Mouse (Mus musculus) neural tube, embryonic 14.5 days (tissue): ENCODE data around the gene Rhbg. TPM values are rescaled to one million over a fixed set of nuclear protein-coding genes. Genes with fewer than 3 reads are reported as not detected.
"Not testable (repeated sequence)": the region's sequence is repeated elsewhere in the genome, so short reads cannot be mapped to it uniquely, and the experiment has no call there.

Experiments
- ATAC-seq: fragments of 200-750 bp; cut with Nextera tagmentation; 2 replicates; pipeline ENCODE4 v1.8.0; 2017; ENCODE audit warnings: low read depth, mild to moderate bottlenecking, moderate TSS enrichment, moderate library complexity
- H3K27ac ChIP-seq: fragments of 300-500 bp; sonication (generic); 2 replicates; pipeline ENCODE4 v1.5.1; 2014; ENCODE audit warnings: low read depth, mild to moderate bottlenecking, control low read depth, low read length, moderate library complexity, mixed read lengths
- H3K27me3 ChIP-seq: fragments of 300-500 bp; sonication (generic); 2 replicates; pipeline ENCODE4 v1.6.1; 2014; ENCODE audit warnings: low read length; ENCODE audit not compliant: control insufficient read depth, insufficient read depth
- H3K36me3 ChIP-seq: fragments of 300-500 bp; sonication (generic); 2 replicates; pipeline ENCODE4 v1.6.1; 2014; ENCODE audit warnings: low read length, mixed read lengths; ENCODE audit not compliant: control insufficient read depth, insufficient read depth
- H3K4me1 ChIP-seq: fragments of 300-500 bp; sonication (generic); 2 replicates; pipeline ENCODE4 v1.6.1; 2014; ENCODE audit warnings: low read length; ENCODE audit not compliant: control insufficient read depth, insufficient read depth
- H3K4me2 ChIP-seq: fragments of 300-500 bp; sonication (generic); 2 replicates; pipeline ENCODE4 v1.6.1; 2014; ENCODE audit warnings: mild to moderate bottlenecking, low read depth, low read length, control low read depth
- H3K4me3 ChIP-seq: fragments of 300-500 bp; sonication (generic); 2 replicates; pipeline ENCODE4 v1.5.1; 2014; ENCODE audit warnings: low read depth, low read length, control low read depth, mixed read lengths
- H3K9ac ChIP-seq: fragments of 300-500 bp; sonication (generic); replicated peaks from 2 replicates; pipeline ENCODE4 v1.6.1; 2014; ENCODE audit warnings: low read depth, mild to moderate bottlenecking, control low read depth, low read length, mixed read lengths
- H3K9me3 ChIP-seq: fragments of 300-500 bp; sonication (generic); 2 replicates; pipeline ENCODE4 v1.6.1; 2016; ENCODE audit warnings: low read length; ENCODE audit not compliant: control insufficient read depth
- WGBS: fragments of 180-500 bp; shearing (Covaris S2); extraction: QIAGEN DNeasy Blood & Tissue Kit; methylation state at CpG from one replicate; pipeline ENCODE4 v1.1.7; 2014; 5-methylcytosine and 5-hydroxymethylcytosine counted together
- polyA plus RNA-seq: library from polyadenylated mRNA; unstranded; fragments of >200 nt; fragmentation: Nextera tagmentation; extraction: Ambion mirVana; gene quantifications from 2 replicates; pipeline ENCODE4 v1.2.1, GENCODE M21; 2014

Gene Rhbg
- polyA plus RNA-seq, 1 experiment from 2014 or later: 0.51 TPM

DNA sequence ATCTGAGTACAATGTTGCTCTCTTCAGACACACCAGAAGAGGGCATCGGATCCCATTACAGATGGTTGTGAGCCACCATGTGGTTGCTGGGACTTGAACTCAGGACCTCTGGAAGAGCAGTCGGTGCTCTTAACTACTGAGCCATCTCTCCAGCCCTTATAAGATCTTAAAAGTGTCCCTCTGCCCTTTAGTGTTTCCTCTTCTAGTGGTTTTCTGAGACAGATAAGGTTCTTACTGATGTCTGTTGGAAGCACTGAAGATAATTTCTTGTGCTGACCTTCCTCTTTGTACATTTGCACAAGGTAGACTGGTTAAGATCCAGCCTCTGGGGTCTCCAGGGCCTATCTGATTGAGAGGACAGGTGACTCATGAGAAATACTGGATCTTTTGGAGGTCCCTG lies 16.8 kb upstream of the Rhbg start:
- not testable (repeated sequence) for H3K36me3 ChIP-seq, H3K27ac ChIP-seq, ATAC-seq, H3K9me3 ChIP-seq, H3K4me3 ChIP-seq, H3K4me1 ChIP-seq, H3K4me2 ChIP-seq, H3K27me3 ChIP-seq, H3K9ac ChIP-seq
- 96% methylated on average over 2 of the region's 2 CpGs for WGBS

DNA sequence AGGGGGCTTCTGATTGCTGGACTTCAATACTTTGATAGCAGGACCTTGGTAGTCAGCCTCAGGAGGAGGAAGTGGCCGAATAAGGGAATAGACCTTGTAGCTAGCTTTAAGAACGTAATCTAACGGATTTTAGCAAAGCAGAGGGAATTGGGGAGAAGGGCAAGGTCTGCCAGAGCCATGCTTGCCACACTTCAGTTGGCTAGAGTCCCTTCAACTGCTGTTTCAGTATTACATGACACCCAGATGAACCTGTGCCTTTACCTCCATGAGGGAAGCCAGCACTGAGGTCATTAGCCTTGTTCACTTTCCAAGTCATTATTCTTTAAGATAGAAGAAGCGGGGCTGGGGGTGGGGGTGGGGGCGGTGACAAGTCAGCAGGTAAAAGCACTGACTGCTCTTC lies 14.5 kb upstream of the Rhbg start:
- Histone ChIP-seq H3K27ac (no peak overlapping the region), H3K36me3 (no peaks in the 10 kb centered on the region), H3K4me1 (no peaks in the 10 kb centered on the region), H3K9ac (no peak overlapping the region), H3K4me3 (no peak overlapping the region), H3K9me3 (no peaks in the 10 kb centered on the region), H3K4me2 (no peak overlapping the region), H3K27me3 (no peaks in the 10 kb centered on the region)
- no peak for ATAC-seq
- WGBS: 92% methylated on average over 5 of the region's 5 CpGs

DNA sequence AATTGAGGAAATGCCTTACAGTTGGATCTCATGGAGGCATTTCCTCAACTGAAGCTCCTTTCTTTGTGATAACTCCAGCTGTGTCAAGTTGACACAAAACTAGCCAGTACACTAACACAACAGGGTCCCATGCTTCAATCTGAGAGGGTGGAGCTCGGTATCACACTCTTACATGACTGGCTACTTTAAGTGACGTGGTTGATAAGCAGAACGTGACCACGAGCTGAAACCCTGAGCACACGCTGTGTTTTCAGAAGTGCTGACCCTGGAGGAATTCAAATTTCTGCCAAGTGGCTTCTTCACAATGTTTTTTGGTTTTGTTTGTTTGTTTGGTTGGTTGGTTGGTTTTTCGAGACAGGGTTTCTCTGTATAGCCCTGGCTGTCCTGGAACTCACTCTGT lies 13.5 kb upstream of the Rhbg start:
- not testable (repeated sequence) for H3K4me2 ChIP-seq, H3K27ac ChIP-seq, ATAC-seq, H3K4me3 ChIP-seq, H3K27me3 ChIP-seq, H3K9ac ChIP-seq, H3K4me1 ChIP-seq, H3K9me3 ChIP-seq, H3K36me3 ChIP-seq
- WGBS: 90% methylated on average over 6 of the region's 6 CpGs

DNA sequence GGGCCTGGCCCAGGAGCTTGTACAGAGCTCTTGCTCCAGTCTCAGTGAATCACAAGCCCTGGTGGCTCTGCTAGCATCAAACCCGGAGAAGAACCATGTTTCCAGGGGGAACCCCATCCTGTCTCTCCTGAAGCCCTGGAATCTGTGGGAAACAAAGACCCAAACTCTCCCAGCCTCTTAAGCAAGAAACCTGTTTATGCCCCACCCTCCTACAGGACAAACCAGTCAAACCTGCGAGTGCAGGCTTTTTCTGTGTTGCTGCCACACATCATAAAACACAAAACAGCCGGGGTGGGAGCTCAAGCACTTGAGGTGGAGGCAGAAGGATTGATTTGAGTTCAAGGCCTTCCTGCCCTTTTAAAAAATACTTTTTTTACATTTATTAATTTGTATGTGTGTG lies 7.8 kb upstream of the Rhbg start:
- no peaks in the 10 kb centered on the region for H3K36me3 ChIP-seq
- no peak overlapping the region for H3K27ac ChIP-seq
- no peak for ATAC-seq
- H3K4me3 ChIP-seq: no peak overlapping the region
- no peaks in the 10 kb centered on the region for H3K9me3 ChIP-seq
- no peak overlapping the region for H3K4me2 ChIP-seq
- H3K9ac ChIP-seq: no peak overlapping the region
- H3K27me3 ChIP-seq: no peaks in the 10 kb centered on the region
- WGBS: 71% methylated on average over 3 of the region's 3 CpGs
- H3K4me1 ChIP-seq: no peaks in the 10 kb centered on the region

DNA sequence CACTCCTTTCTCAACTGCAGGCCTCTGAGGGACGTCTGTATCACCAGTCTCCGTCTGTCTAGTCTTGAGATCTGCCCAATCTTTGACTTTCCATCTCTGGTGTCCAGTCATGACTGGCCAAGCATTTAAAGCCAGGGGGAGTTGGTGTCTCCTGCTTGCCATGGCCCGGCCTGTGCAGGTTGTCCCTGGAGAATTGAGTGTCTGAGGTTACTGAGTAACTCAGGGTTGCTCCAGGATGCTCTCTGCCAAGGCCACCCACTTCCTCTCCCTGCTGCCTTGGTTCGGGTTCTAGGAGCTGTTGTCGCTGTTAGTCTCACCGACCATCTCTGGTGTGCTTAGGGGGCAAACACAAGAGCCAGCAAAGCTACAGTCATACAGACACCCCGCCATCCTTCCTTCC lies 1.9 kb upstream of the Rhbg start:
- ATAC-seq: no peak
- H3K27ac ChIP-seq: no peak overlapping the region
- no peaks in the 10 kb centered on the region for H3K4me1 ChIP-seq
- no peaks in the 10 kb centered on the region for H3K27me3 ChIP-seq
- H3K36me3 ChIP-seq: no peaks in the 10 kb centered on the region
- no peak overlapping the region for H3K4me2 ChIP-seq
- 79% methylated on average over 7 of the region's 7 CpGs for WGBS
- no peak overlapping the region for H3K9ac ChIP-seq
- H3K9me3 ChIP-seq: no peaks in the 10 kb centered on the region
- H3K4me3 ChIP-seq: no peak overlapping the region

DNA sequence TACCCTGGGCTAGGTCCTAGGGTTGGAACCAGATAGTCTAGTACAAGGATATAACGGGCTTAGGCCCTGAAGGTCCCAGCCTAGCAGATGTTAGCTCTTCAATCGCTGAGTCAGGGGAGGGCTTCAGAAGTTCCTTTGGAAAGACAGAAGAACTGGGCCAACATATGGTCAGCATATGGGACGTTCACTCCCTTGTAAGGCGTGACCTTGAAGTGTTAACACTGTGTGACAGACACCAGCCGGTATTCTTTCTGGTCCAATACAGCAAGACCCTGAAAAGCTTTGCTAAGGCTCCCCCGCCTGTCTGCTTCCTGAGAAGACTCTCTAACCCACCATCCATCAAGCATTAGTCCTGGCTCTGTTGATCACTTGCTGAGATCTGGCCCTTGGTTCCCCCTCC lies 1.4 kb upstream of the Rhbg start:
- H3K9ac ChIP-seq: no peak overlapping the region
- no peak overlapping the region for H3K4me3 ChIP-seq
- H3K9me3 ChIP-seq: no peaks in the 10 kb centered on the region
- no peak for ATAC-seq
- WGBS: 78% methylated on average over 6 of the region's 6 CpGs
- H3K27me3 ChIP-seq: no peaks in the 10 kb centered on the region
- no peak overlapping the region for H3K4me2 ChIP-seq
- H3K4me1 ChIP-seq: no peaks in the 10 kb centered on the region
- H3K27ac ChIP-seq: no peak overlapping the region
- H3K36me3 ChIP-seq: no peaks in the 10 kb centered on the region

DNA sequence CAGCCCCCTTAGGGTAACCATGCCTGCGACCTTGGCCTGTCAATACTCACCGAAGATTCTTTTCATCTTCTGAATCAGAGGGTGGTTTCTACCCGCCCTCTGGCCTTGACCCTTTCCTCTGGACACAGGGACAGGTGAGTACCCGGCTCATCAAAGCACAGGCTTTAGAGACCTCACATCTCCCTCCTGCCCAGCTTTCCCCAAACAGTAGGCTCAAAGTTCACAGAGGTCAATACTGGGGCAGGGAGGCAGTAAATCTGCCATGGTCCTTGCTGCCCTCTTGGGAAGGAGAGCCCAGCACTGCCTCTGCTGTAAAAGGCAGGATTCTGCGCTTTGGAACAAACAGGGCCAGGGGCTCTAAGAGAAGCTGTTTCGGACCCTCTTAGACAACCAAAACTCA lies 1.8 kb downstream of the Rhbg start:
- Histone ChIP-seq H3K36me3 (no peaks in the 10 kb centered on the region), H3K9ac (no peak overlapping the region), H3K27ac (no peak overlapping the region), H3K4me1 (no peaks in the 10 kb centered on the region), H3K9me3 (no peaks in the 10 kb centered on the region), H3K4me3 (no peak overlapping the region), H3K27me3 (no peaks in the 10 kb centered on the region), H3K4me2 (no peak overlapping the region)
- ATAC-seq: no peak
- WGBS: 38% methylated on average over 6 of the region's 6 CpGs

DNA sequence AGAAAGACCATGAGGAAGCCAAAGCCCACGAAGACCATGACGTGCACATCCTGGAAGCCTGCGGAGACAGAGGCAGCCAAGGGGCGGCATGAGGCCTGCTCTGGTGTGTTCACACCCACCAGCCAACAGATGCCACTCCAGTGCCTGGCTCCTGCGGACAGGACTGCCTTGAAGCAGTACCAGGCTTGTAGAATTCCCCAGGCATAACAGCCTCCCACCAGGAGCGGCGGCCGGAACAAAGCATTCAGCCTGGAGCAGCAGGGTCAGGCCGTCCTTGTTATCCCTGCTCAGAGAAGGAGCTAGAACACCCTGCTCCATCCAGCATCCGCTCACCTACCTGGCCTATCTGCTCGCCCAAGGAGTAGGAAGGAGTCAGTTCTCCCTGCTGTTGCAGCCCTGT lies 6.1 kb downstream of the Rhbg start:
- WGBS: 70% methylated on average over 11 of the region's 11 CpGs
- Histone ChIP-seq H3K27ac (no peak overlapping the region), H3K9me3 (no peaks in the 10 kb centered on the region), H3K9ac (peak overlapping the region; percentile 25; the same call in 1 of the 2 replicates), H3K36me3 (no peaks in the 10 kb centered on the region), H3K27me3 (no peaks in the 10 kb centered on the region; the same call in 1 of the 2 replicates), H3K4me2 (no peak overlapping the region), H3K4me1 (no peaks in the 10 kb centered on the region), H3K4me3 (no peak overlapping the region)
- no peak for ATAC-seq

DNA sequence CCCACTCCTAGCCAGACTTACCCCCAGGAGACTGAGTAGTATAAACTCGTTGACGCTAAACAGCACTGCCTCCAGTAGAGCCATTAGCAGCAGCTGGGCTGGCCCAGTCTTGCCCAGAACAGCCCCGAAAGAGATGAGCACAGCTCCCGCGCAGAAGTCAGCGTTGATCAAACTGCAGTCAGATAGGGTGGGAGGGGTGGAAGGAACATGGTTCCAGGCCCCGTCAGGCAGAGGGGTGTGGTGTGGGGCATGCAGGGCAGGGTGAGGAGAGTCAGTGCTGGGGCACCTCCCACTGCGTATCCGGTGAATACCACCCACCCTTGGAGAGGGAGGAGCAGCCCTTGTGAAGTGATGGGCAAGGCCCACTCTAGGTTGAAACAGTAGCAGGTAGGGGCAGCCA lies 6.8 kb downstream of the Rhbg start:
- ATAC-seq: no peak
- Histone ChIP-seq H3K27ac (no peak overlapping the region), H3K4me1 (peaks cover 5% of the 10 kb centered on the region; the same call in 1 of the 2 replicates), H3K27me3 (no peaks in the 10 kb centered on the region; the same call in 1 of the 2 replicates), H3K36me3 (no peaks in the 10 kb centered on the region), H3K9ac (no peak overlapping the region), H3K9me3 (no peaks in the 10 kb centered on the region), H3K4me2 (no peak overlapping the region), H3K4me3 (no peak overlapping the region)
- WGBS: 62% methylated on average over 9 of the region's 9 CpGs

DNA sequence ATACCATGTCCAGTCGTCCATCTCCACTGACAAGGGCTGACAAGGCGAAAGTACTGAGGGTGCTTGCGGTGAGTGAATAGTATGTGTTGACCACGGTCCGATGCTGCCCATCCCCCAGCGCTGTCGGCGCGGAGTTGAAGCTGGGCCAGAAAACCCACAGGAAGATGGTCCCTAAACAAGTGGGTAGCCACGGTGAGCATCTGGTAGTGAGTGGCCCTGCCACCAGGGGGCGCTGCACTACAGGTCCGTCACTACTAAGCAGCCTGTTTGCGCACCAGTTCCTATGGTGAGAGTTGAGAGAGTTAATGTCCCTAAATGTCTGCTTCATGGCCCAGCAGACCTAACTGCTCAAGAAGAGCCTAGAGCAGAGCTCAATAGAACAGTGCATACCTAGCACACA lies 8.7 kb downstream of the Rhbg start:
- ATAC-seq: no peak
- no peaks in the 10 kb centered on the region for H3K36me3 ChIP-seq
- H3K27me3 ChIP-seq: no peaks in the 10 kb centered on the region; the same call in 1 of the 2 replicates
- no peak overlapping the region for H3K4me2 ChIP-seq
- no peaks in the 10 kb centered on the region for H3K9me3 ChIP-seq
- no peak overlapping the region for H3K4me3 ChIP-seq
- no peak overlapping the region for H3K9ac ChIP-seq
- H3K4me1 ChIP-seq: peaks cover 11% of the 10 kb centered on the region
- H3K27ac ChIP-seq: no peak overlapping the region
- WGBS: 16% methylated on average over 13 of the region's 13 CpGs
